Mouse (Mus musculus) ovary, postnatal 10 days (tissue): Measurements from ENCODE around the gene Pif1.

ENCODE experiments used
- DNase-seq: peaks from one replicate; pipeline ENCODE4 v3.0.0; 2022; ENCODE audit warnings: low spot score

Pif1 gene

GRCm38 (mm10) chr9:65640838-65641410 lies 54.0 kb downstream of the Pif1 start:
- DNase-seq, result no peak

DNA sequence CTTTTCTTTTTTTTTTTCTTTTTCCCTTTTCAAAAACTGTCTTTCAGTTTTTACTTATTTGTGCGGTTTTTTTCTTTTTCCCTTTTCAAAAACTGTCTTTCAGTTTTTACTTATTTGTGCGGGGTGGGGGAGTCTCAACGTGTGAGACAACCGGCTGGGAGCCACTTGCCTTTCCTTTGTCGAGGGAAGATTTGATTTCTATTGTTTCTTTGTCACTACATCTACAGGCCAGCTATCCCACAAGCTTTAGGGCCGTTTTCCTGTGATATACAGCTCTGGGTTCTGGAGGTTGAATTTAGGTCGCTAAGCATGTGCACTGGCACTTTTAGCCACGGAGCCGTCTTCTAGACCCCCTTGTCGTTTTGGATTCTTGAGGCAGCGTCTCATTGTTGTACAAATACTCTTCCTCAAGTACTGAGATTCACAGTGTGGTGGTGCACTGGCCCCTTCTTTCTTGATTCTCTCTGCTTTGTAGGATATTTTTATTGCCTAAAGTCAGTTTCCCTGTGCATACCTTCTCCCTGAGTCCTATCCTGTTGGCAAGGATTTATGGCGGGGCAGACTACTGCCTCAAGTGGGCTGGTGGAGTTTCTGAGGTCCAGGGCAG lies 54.6 kb downstream of the Pif1 start:
- no peak for DNase-seq

- DNase-seq, result no peak
Measured at GRCm38 (mm10) chr9:65642546-65642945, 55.6 kb downstream of the Pif1 start.

DNA sequence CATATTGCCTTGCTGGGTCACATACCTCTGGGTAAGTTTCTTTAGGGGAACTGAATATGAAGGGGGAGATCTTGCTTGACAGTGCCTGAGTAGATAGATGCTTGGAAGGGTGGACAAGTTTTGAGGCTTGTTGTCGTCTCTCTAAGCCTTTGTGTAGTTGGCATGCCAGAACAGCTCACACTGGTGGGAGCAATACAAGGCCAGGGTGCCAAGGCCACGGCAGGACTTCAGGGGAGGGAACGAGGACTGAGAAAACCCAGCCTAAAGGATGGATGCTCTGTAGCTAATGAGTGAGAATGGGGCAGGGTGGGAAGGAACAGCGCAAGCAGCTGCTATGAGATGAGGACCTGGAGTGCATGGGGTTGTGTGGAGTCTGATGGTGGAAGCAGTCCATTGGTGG lies 58.0 kb downstream of the Pif1 start:
- DNase-seq, result no peak
